Mouse (Mus musculus): ENCODE results near the gene Amigo1.

- TF ChIP-seq POLR2A (IDR thresholded peaks at IDR 0.05; ENCODE audit: low read depth, low read length) (no peak), CTCF (IDR thresholded peaks at IDR 0.05; ENCODE audit: borderline replicate concordance, insufficient read depth, low read length) (no peak)
These were observed 2.8 kb downstream of the Amigo1 start for GRCm38 (mm10) chr3:108188716-108189490.
